Mouse (Mus musculus) CH12.LX (cell line): ENCODE measurements at regions not wholly inside any gene's neighbourhood (a gene's known extent, or its start where the extent isn't known, plus 50 kb on each side); places are given as distances from the start of the nearest gene placed in this dataset.

ENCODE experiments used
- DNase-seq: peaks from one replicate; pipeline ENCODE4 v3.0.0-alpha.2; 2013; ENCODE audit errors: extremely low read depth
- H3K27ac ChIP-seq: 2 replicates; pipeline ENCODE4 v1.5.1; 2012; ENCODE audit warnings: low read depth, mild to moderate bottlenecking, control low read depth, moderate library complexity; ENCODE audit not compliant: insufficient read depth
- H3K27me3 ChIP-seq: replicated peaks from 2 replicates; pipeline ENCODE3; 2012; ENCODE audit warnings: inconsistent platforms
- H3K36me3 ChIP-seq, 2 experiments: replicated peaks in 1 of 2; 2 replicates each; pipeline versions ENCODE3 to v1.6.1; 2012; ENCODE audit warnings: inconsistent platforms in 1 of 2, low read length in 1 of 2, mild to moderate bottlenecking in 1 of 2, mixed read lengths in 1 of 2, moderate library complexity in 1 of 2; ENCODE audit not compliant: control insufficient read depth in 1 of 2, insufficient read depth in 1 of 2
- H3K4me1 ChIP-seq, 2 experiments: 2 replicates each; pipeline ENCODE4 v1.6.1; 2012; ENCODE audit warnings: inconsistent platforms in 1 of 2, moderate library complexity in 1 of 2; ENCODE audit not compliant: insufficient read depth in 2 of 2, control insufficient read depth in 1 of 2
- H3K4me2 ChIP-seq: 2 replicates; pipeline ENCODE4 v1.6.1; 2012; ENCODE audit warnings: low read depth, mild to moderate bottlenecking, control low read depth; ENCODE audit not compliant: poor library complexity, insufficient read depth, severe bottlenecking
- H3K4me3 ChIP-seq, 3 experiments: fragments of 150-350 bp in 1 of 3; sonication (generic) in 1 of 3; replicated peaks in 1 of 3; 2 replicates each; pipeline versions ENCODE3 to v1.5.1; 2011 to 2012; ENCODE audit warnings: low read depth in 2 of 3, low read length in 2 of 3, mild to moderate bottlenecking in 2 of 3, moderate library complexity in 2 of 3, control low read depth in 1 of 3, improper control_type of control experiment in 1 of 3, inconsistent platforms in 1 of 3, mixed read lengths in 1 of 3; ENCODE audit not compliant: poor library complexity in 1 of 3
- H3K79me2 ChIP-seq: replicated peaks from 2 replicates; pipeline ENCODE4 v1.6.1; 2012; ENCODE audit warnings: mild to moderate bottlenecking, moderate library complexity; ENCODE audit not compliant: control insufficient read depth, poor library complexity, insufficient read depth, severe bottlenecking; ENCODE audit errors: extremely low read depth
- H3K9ac ChIP-seq: 2 replicates; pipeline ENCODE4 v1.6.1; 2012; ENCODE audit warnings: low read depth, mild to moderate bottlenecking, control low read depth, moderate library complexity; ENCODE audit not compliant: insufficient read depth
- H3K9me3 ChIP-seq: replicated peaks from 2 replicates; pipeline ENCODE3; 2012; ENCODE audit warnings: low read length, inconsistent platforms, mixed read lengths
- BHLHE40 ChIP-seq: IDR thresholded peaks from 2 replicates; pipeline ENCODE4 v1.6.1; 2011; ENCODE audit warnings: mild to moderate bottlenecking, low read depth, low read length, improper control_type of control experiment
- CHD1 ChIP-seq: IDR thresholded peaks from 2 replicates; pipeline ENCODE4 v1.6.1; 2012; ENCODE audit warnings: low read depth, low read length, improper control_type of control experiment, inconsistent platforms
- CHD2 ChIP-seq: IDR thresholded peaks from 2 replicates; pipeline ENCODE4 v1.6.1; 2011; ENCODE audit warnings: low read length, improper control_type of control experiment
- ELF1 ChIP-seq: IDR thresholded peaks from 2 replicates; pipeline ENCODE4 v1.6.1; 2014; ENCODE audit warnings: low read depth, mild to moderate bottlenecking, inconsistent platforms, low read length, improper control_type of control experiment
- ETS1 ChIP-seq: conservative IDR thresholded peaks from 2 replicates; pipeline ENCODE4 v1.6.1; 2012; ENCODE audit warnings: low read depth, mild to moderate bottlenecking, inconsistent platforms, low read length, improper control_type of control experiment, moderate library complexity
- GABPA ChIP-seq: IDR thresholded peaks from 2 replicates; pipeline ENCODE4 v1.6.1; 2012; ENCODE audit warnings: low read depth, low read length, improper control_type of control experiment, inconsistent platforms; ENCODE audit not compliant: insufficient replicate concordance
- HCFC1 ChIP-seq: IDR thresholded peaks from 2 replicates; pipeline ENCODE4 v1.6.1; 2012; ENCODE audit warnings: low read depth, mild to moderate bottlenecking, inconsistent platforms, low read length, improper control_type of control experiment
- IRF4 ChIP-seq: IDR thresholded peaks from 2 replicates; pipeline ENCODE4 v1.6.1; 2014; ENCODE audit warnings: low read depth, mild to moderate bottlenecking, inconsistent platforms, low read length, improper control_type of control experiment
- JUN ChIP-seq: IDR thresholded peaks from 2 replicates; pipeline ENCODE4 v1.6.1; 2011; ENCODE audit warnings: low read depth, mild to moderate bottlenecking, low read length, improper control_type of control experiment, moderate library complexity; ENCODE audit not compliant: insufficient read depth
- KAT2A ChIP-seq: IDR thresholded peaks from 2 replicates; pipeline ENCODE4 v1.6.1; 2012; ENCODE audit warnings: low read length, improper control_type of control experiment, inconsistent platforms; ENCODE audit not compliant: insufficient replicate concordance
- MAFK ChIP-seq: IDR thresholded peaks from 2 replicates; pipeline ENCODE4 v1.6.1; 2011; ENCODE audit warnings: low read length, improper control_type of control experiment; ENCODE audit not compliant: insufficient replicate concordance
- MAX ChIP-seq: IDR thresholded peaks from 2 replicates; pipeline ENCODE4 v1.6.1; 2011; ENCODE audit warnings: low read length, improper control_type of control experiment
- MAZ ChIP-seq: IDR thresholded peaks from 2 replicates; pipeline ENCODE4 v1.6.1; 2012; ENCODE audit warnings: low read depth, mild to moderate bottlenecking, inconsistent platforms, low read length, improper control_type of control experiment, moderate library complexity
- MEF2A ChIP-seq: IDR thresholded peaks from 2 replicates; pipeline ENCODE4 v1.6.1; 2014; ENCODE audit warnings: low read depth, mild to moderate bottlenecking, inconsistent platforms, low read length, improper control_type of control experiment, borderline replicate concordance
- MXI1 ChIP-seq: IDR thresholded peaks from 2 replicates; pipeline ENCODE4 v1.6.1; 2011; ENCODE audit warnings: mild to moderate bottlenecking, low read depth, low read length, improper control_type of control experiment
- NRF1 ChIP-seq: IDR thresholded peaks from 2 replicates; pipeline ENCODE4 v1.6.1; 2014; ENCODE audit warnings: low read depth, mild to moderate bottlenecking, inconsistent platforms, low read length, improper control_type of control experiment, moderate library complexity
- PAX5 ChIP-seq: IDR thresholded peaks from 2 replicates; pipeline ENCODE4 v1.6.1; 2012; ENCODE audit warnings: low read length, inconsistent platforms, mixed read lengths
- POLR2A ChIP-seq: IDR thresholded peaks from 2 replicates; pipeline ENCODE4 v1.6.1; 2011; ENCODE audit warnings: low read depth, mild to moderate bottlenecking, improper control_type of control experiment, low read length
- POLR2AphosphoS2 ChIP-seq: IDR thresholded peaks from 2 replicates; pipeline ENCODE4 v1.6.1; 2011; ENCODE audit warnings: low read depth, low read length, improper control_type of control experiment
- RAD21 ChIP-seq: IDR thresholded peaks from 2 replicates; pipeline ENCODE4 v1.6.1; 2011; ENCODE audit warnings: low read depth, mild to moderate bottlenecking, low read length, improper control_type of control experiment, moderate library complexity
- SIN3A ChIP-seq: IDR thresholded peaks from 2 replicates; pipeline ENCODE4 v1.6.1; 2012; ENCODE audit warnings: low read length, improper control_type of control experiment, inconsistent platforms
- SMC3 ChIP-seq: IDR thresholded peaks from 2 replicates; pipeline ENCODE4 v1.6.1; 2011; ENCODE audit warnings: low read depth, low read length, improper control_type of control experiment
- TBP ChIP-seq: conservative IDR thresholded peaks from 2 replicates; pipeline ENCODE4 v1.6.1; 2011; ENCODE audit warnings: low read depth, low read length, improper control_type of control experiment
- TCF12 ChIP-seq: IDR thresholded peaks from 2 replicates; pipeline ENCODE4 v1.6.1; 2014; ENCODE audit warnings: low read depth, mild to moderate bottlenecking, inconsistent platforms, low read length, improper control_type of control experiment
- UBTF ChIP-seq: IDR thresholded peaks from 2 replicates; pipeline ENCODE4 v1.6.1; 2012; ENCODE audit warnings: low read depth, mild to moderate bottlenecking, inconsistent platforms, low read length, improper control_type of control experiment, moderate library complexity
- USF2 ChIP-seq: conservative IDR thresholded peaks from 2 replicates; pipeline ENCODE4 v1.6.1; 2011; ENCODE audit warnings: low read depth, low read length, improper control_type of control experiment
- ZC3H11A ChIP-seq: IDR thresholded peaks from 2 replicates; pipeline ENCODE4 v1.6.1; 2012; ENCODE audit warnings: low read depth, mild to moderate bottlenecking, inconsistent platforms, low read length, improper control_type of control experiment
- dilution Hi-C: fragments of 300-500 bp; cut with MboI; formaldehyde crosslinking; loops from 2 replicates; pipeline ENCODE4 v1.14.3; 2020; ENCODE audit warnings: low sequenced_read_pairs; ENCODE audit not compliant: extremely low pct_unique_long_range_greater_than_20kb, extremely low pct_ligation_motif_present
- in situ Hi-C: fragments of 300-500 bp; cut with MboI; formaldehyde crosslinking; loops from 3 replicates; pipeline ENCODE4 v1.14.3; 2019; ENCODE audit warnings: low sequenced_read_pairs, low pct_ligation_motif_present, low pct_unique_long_range_greater_than_20kb, mixed read lengths

DNA sequence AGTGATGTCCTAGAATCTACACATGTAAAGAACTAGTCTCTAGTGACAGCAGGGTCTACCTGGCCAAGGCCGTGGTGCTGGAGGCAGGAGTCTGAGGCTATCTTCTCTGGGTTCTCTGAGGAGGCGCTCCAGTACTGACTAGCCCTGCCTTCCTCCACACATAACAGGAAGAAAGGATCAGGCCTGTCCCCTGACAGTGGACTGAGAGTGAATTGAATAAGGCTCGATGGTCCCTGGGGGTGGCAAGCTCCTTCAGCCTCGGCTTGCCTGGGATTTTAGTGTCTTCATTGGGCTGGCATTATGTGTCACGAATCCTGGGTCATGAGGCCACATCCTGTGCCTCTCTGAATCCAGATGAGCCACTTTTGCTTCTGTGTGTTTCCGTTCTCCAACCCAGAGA lies 50.9 kb upstream of the Dlk1 start:
- Histone ChIP-seq H3K9ac (no peak overlapping the region), H3K4me1 (no peaks in the 10 kb centered on the region), H3K36me3 (no peaks in the 10 kb centered on the region), H3K9me3 (peaks cover 86% of the 10 kb centered on the region), H3K4me2 (no peak overlapping the region), H3K4me3 (no peak overlapping the region), H3K27ac (no peak overlapping the region), H3K27me3 (no peaks in the 10 kb centered on the region), H3K79me2 (no peaks in the 10 kb centered on the region)
- DNase-seq: no peak
- dilution Hi-C loops: no loop called here
- in situ Hi-C loops: no loop called here
- TF ChIP-seq POLR2A: no peak
- no peak for TF ChIP-seq MAZ
- no peak for TF ChIP-seq IRF4
- TF ChIP-seq TBP: no peak
- TF ChIP-seq MAFK: no peak
- no peak for TF ChIP-seq CHD1
- TF ChIP-seq ELF1: no peak
- no peak for TF ChIP-seq JUN
- TF ChIP-seq USF2: no peak
- TF ChIP-seq MEF2A: no peak
- no peak for TF ChIP-seq GABPA
- no peak for TF ChIP-seq NRF1
- TF ChIP-seq ZC3H11A: no peak
- TF ChIP-seq POLR2AphosphoS2: no peak
- no peak for TF ChIP-seq ETS1
- no peak for TF ChIP-seq SMC3
- TF ChIP-seq BHLHE40: no peak

DNA sequence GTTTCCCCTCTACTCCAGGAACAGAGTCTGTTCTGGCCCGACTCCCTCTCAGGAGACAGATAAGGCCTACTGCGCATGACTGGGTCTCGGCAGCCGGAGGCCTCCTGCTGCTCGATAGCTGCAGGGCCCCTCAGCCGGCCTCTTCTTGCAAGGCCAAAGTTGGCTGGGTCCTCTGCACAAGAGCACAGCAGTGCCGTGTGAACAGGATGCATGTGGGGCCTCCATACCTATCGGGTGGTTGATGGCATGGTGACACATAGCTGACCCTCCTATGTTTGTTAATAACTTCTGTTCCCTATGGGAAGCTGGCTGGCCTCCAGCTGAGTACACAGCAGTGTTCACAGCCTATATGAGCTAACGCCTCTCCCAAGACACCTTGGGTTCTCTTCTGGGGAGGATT lies 50.4 kb upstream of the Dlk1 start:
- peaks cover 81% of the 10 kb centered on the region for H3K9me3 ChIP-seq
- H3K27me3 ChIP-seq: no peaks in the 10 kb centered on the region
- no peak overlapping the region for H3K4me3 ChIP-seq
- dilution Hi-C loops (no loop called here), in situ Hi-C loops (no loop called here)
- no peaks in the 10 kb centered on the region for H3K36me3 ChIP-seq
- H3K4me2 ChIP-seq: no peak overlapping the region
- no peak overlapping the region for H3K9ac ChIP-seq
- no peak for DNase-seq
- no peaks in the 10 kb centered on the region for H3K4me1 ChIP-seq
- TF ChIP-seq MEF2A (no peak), RAD21 (no peak), MAZ (no peak), CHD2 (no peak), PAX5 (no peak), HCFC1 (no peak), MAFK (no peak), SIN3A (no peak), TCF12 (no peak), USF2 (no peak), MAX (no peak), UBTF (no peak), IRF4 (no peak), KAT2A (no peak), MXI1 (no peak)
- H3K79me2 ChIP-seq: no peaks in the 10 kb centered on the region
- H3K27ac ChIP-seq: no peak overlapping the region
